Mouse (Mus musculus) kidney, embryonic 15.5 days (tissue): ENCODE measurements around the gene Map3k3. TPM values are rescaled to one million over a fixed set of nuclear protein-coding genes. Genes with fewer than 3 reads are reported as not detected.
A peak's percentile ranks its signal among the peaks of the same experiment; 100 is the strongest.

ENCODE experiments used
- ATAC-seq: fragments of 200-750 bp; cut with Nextera tagmentation; replicated peaks from 2 replicates; pipeline ENCODE4 v1.8.0; 2017; ENCODE audit warnings: moderate TSS enrichment; ENCODE audit not compliant: low FRiP score
- H3K27ac ChIP-seq: fragments of 300-500 bp; sonication (generic); 2 replicates; pipeline ENCODE4 v1.5.1; 2015; ENCODE audit warnings: mild to moderate bottlenecking, inconsistent platforms
- H3K27me3 ChIP-seq: fragments of 300-500 bp; sonication (generic); 2 replicates; pipeline ENCODE4 v1.6.1; 2015; ENCODE audit warnings: inconsistent platforms
- H3K36me3 ChIP-seq: fragments of 300-500 bp; sonication (generic); 2 replicates; pipeline ENCODE4 v1.6.1; 2015; ENCODE audit warnings: inconsistent platforms
- H3K4me1 ChIP-seq: fragments of 300-500 bp; sonication (generic); 2 replicates; pipeline ENCODE4 v1.6.1; 2015; ENCODE audit warnings: inconsistent platforms
- H3K4me2 ChIP-seq: fragments of 300-500 bp; sonication (generic); 2 replicates; pipeline ENCODE4 v1.6.1; 2015; ENCODE audit warnings: moderate library complexity, mild to moderate bottlenecking, inconsistent platforms
- H3K4me3 ChIP-seq: fragments of 300-500 bp; sonication (generic); replicated peaks from 2 replicates; pipeline ENCODE4 v1.5.1; 2015; ENCODE audit warnings: mild to moderate bottlenecking, inconsistent platforms
- H3K9ac ChIP-seq: fragments of 300-500 bp; sonication (generic); 2 replicates; pipeline ENCODE4 v1.6.1; 2015; ENCODE audit warnings: mild to moderate bottlenecking, inconsistent platforms
- H3K9me3 ChIP-seq: fragments of 300-500 bp; sonication (generic); replicated peaks from 2 replicates; pipeline ENCODE4 v1.6.1; 2016; ENCODE audit warnings: inconsistent platforms
- WGBS: fragments of 180-500 bp; shearing (Covaris S2); methylation state at CpG from one replicate; pipeline ENCODE4 v1.1.7; 2015; ENCODE audit warnings: mixed read lengths; 5-methylcytosine and 5-hydroxymethylcytosine counted together
- polyA plus RNA-seq: library from polyadenylated mRNA; unstranded; fragments of >200 nt; fragmentation: Nextera tagmentation; extraction: Ambion mirVana; gene quantifications from 2 replicates; pipeline ENCODE4 v1.2.1, GENCODE M21; 2015

Map3k3 gene
- polyA plus RNA-seq, 1 experiment from 2014 or later: 24.3 TPM

DNA sequence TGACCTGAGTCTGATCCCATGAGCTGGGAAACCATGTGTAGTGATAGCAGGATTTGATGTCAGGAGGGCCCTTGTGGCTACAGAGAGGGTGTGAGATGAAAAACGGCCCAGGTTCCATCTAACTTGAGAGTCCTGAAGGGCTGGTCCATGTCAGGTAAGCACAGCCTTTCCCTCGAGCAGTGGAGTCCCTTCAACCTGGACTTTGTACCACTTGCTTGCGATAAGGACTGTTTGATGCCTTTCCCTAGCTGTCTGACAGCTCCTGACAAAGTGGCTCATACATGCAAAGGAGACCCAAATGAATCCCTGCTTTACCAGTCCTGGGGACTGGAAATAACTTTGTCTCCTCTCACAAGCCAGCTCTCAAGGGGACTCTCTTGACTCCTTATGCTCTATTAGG is 66.8 kb downstream of the Map3k3 start:
- H3K9me3 ChIP-seq: no peaks in the 10 kb centered on the region
- H3K4me1 ChIP-seq: 0 out of 2 replicates have a peak, but pooled peaks cover under 1% of the 10 kb centered on the region
- H3K4me2 ChIP-seq: no peak overlapping the region
- no peak for ATAC-seq
- H3K36me3 ChIP-seq: peaks cover 98% of the 10 kb centered on the region
- H3K4me3 ChIP-seq: no peak overlapping the region
- H3K27ac ChIP-seq: no peak overlapping the region
- WGBS: 90% methylated on average over 3 of the region's 3 CpGs
- H3K27me3 ChIP-seq: no peaks in the 10 kb centered on the region
- H3K9ac ChIP-seq: no peak overlapping the region

GRCm38 (mm10) chr11:106152132-106152531 is 67.7 kb downstream of the Map3k3 start:
- no peak overlapping the region for H3K4me2 ChIP-seq
- H3K9me3 ChIP-seq: no peaks in the 10 kb centered on the region
- peaks cover 99% of the 10 kb centered on the region for H3K36me3 ChIP-seq
- H3K27ac ChIP-seq: no peak overlapping the region
- H3K9ac ChIP-seq: no peak overlapping the region
- H3K27me3 ChIP-seq: no peaks in the 10 kb centered on the region
- ATAC-seq: no peak
- no peak overlapping the region for H3K4me3 ChIP-seq
- H3K4me1 ChIP-seq: 0 out of 2 replicates have a peak, but pooled peaks cover 4% of the 10 kb centered on the region
- 83% methylated on average over 8 of the region's 8 CpGs for WGBS

- no peak overlapping the region for H3K27ac ChIP-seq
- H3K9ac ChIP-seq: no peak overlapping the region
- no peaks in the 10 kb centered on the region for H3K9me3 ChIP-seq
- WGBS: 78% methylated on average over 5 of the region's 5 CpGs
- no peaks in the 10 kb centered on the region for H3K27me3 ChIP-seq
- H3K4me2 ChIP-seq: no peak overlapping the region
- peaks cover 90% of the 10 kb centered on the region for H3K36me3 ChIP-seq
- H3K4me1 ChIP-seq: peaks cover 18% of the 10 kb centered on the region
- no peak overlapping the region for H3K4me3 ChIP-seq
- no peak for ATAC-seq
Observed at GRCm38 (mm10) chr11:106154091-106154490, 69.7 kb downstream of the Map3k3 start.

GRCm38 (mm10) chr11:106154770-106155169 is 70.4 kb downstream of the Map3k3 start:
- no peak overlapping the region for H3K9ac ChIP-seq
- H3K27me3 ChIP-seq: no peaks in the 10 kb centered on the region
- no peaks in the 10 kb centered on the region for H3K9me3 ChIP-seq
- no peak overlapping the region for H3K27ac ChIP-seq
- no peak overlapping the region for H3K4me3 ChIP-seq
- peaks cover 84% of the 10 kb centered on the region for H3K36me3 ChIP-seq
- peaks cover 23% of the 10 kb centered on the region for H3K4me1 ChIP-seq
- 61% methylated on average over 2 of the region's 2 CpGs for WGBS
- ATAC-seq: no peak
- no peak overlapping the region for H3K4me2 ChIP-seq

GRCm38 (mm10) chr11:106155761-106156160 is 71.3 kb downstream of the Map3k3 start:
- WGBS: 55% methylated on average over 3 of the region's 3 CpGs
- no peak for ATAC-seq
- H3K36me3 ChIP-seq: peaks cover 74% of the 10 kb centered on the region

GRCm38 (mm10) chr11:106156257-106156656 is 71.8 kb downstream of the Map3k3 start:
- no peak overlapping the region for H3K4me3 ChIP-seq
- no peak overlapping the region for H3K27ac ChIP-seq
- H3K4me1 ChIP-seq: peaks cover 31% of the 10 kb centered on the region
- peaks cover 69% of the 10 kb centered on the region for H3K36me3 ChIP-seq
- no peaks in the 10 kb centered on the region for H3K9me3 ChIP-seq
- ATAC-seq: no peak
- WGBS: 79% methylated on average over 1 of the region's 1 CpGs
- H3K9ac ChIP-seq: no peak overlapping the region
- no peak overlapping the region for H3K4me2 ChIP-seq
- no peaks in the 10 kb centered on the region for H3K27me3 ChIP-seq

More at GRCm38 (mm10) chr11:106155761-106156160, 71.3 kb downstream of the Map3k3 start:
- Histone ChIP-seq H3K27me3 (no peaks in the 10 kb centered on the region), H3K9me3 (no peaks in the 10 kb centered on the region), H3K27ac (no peak overlapping the region), H3K4me1 (peaks cover 26% of the 10 kb centered on the region), H3K9ac (no peak overlapping the region), H3K4me3 (no peak overlapping the region), H3K4me2 (no peak overlapping the region)

GRCm38 (mm10) chr11:106157154-106157553 is 72.7 kb downstream of the Map3k3 start:
- Histone ChIP-seq H3K27ac (no peak overlapping the region), H3K4me3 (no peak overlapping the region), H3K4me2 (no peak overlapping the region), H3K4me1 (peaks cover 36% of the 10 kb centered on the region), H3K36me3 (peaks cover 60% of the 10 kb centered on the region), H3K27me3 (no peaks in the 10 kb centered on the region), H3K9me3 (no peaks in the 10 kb centered on the region), H3K9ac (no peak overlapping the region)
- ATAC-seq: no peak
- 84% methylated on average over 7 of the region's 7 CpGs for WGBS

- ATAC-seq: no peak
- 54% methylated on average over 14 of the region's 14 CpGs for WGBS
- H3K36me3 ChIP-seq: peaks cover 49% of the 10 kb centered on the region
- H3K27ac ChIP-seq: peak overlapping the region; percentile 96
- peak overlapping the region; percentile 91 for H3K4me2 ChIP-seq
- H3K9ac ChIP-seq: peak overlapping the region; percentile 91
- H3K4me1 ChIP-seq: peaks cover 36% of the 10 kb centered on the region
- no peaks in the 10 kb centered on the region for H3K9me3 ChIP-seq
- H3K4me3 ChIP-seq: peak overlapping the region; percentile 94
- H3K27me3 ChIP-seq: no peaks in the 10 kb centered on the region
Observed at GRCm38 (mm10) chr11:106158081-106158929, 73.9 kb downstream of the Map3k3 start.

DNA sequence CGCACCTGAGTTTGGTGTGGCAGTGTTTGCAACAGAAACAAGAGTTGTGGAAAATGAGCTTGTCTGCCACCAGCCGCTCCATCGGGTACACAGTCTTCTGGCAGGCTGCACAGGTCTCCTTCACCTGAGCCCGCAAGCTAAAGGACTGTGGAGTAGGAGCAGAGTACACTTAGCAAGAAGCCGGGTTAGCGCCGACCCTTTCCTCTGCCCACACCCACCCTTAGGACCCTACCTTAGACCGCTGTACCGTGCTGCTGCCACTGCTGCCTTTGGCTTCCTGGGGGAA is 74.5 kb downstream of the Map3k3 start:
- Histone ChIP-seq H3K4me2 (peak overlapping the region; percentile 91), H3K27ac (peak overlapping the region; percentile 96), H3K27me3 (no peaks in the 10 kb centered on the region), H3K4me3 (peak overlapping the region; percentile 94), H3K36me3 (peaks cover 48% of the 10 kb centered on the region), H3K9ac (peak overlapping the region; percentile 91), H3K4me1 (peaks cover 36% of the 10 kb centered on the region), H3K9me3 (no peaks in the 10 kb centered on the region)
- 34% methylated on average over 9 of the region's 9 CpGs for WGBS
- peak; percentile 14 for ATAC-seq

GRCm38 (mm10) chr11:106159216-106159920 is 75.0 kb downstream of the Map3k3 start:
- Histone ChIP-seq H3K4me1 (peaks cover 36% of the 10 kb centered on the region), H3K4me2 (peak overlapping the region; percentile 91), H3K9ac (peak overlapping the region; percentile 91), H3K27me3 (no peaks in the 10 kb centered on the region), H3K9me3 (no peaks in the 10 kb centered on the region), H3K4me3 (peak overlapping the region; percentile 94), H3K36me3 (peaks cover 48% of the 10 kb centered on the region), H3K27ac (peak overlapping the region; percentile 96)
- ATAC-seq: peak; percentile 66
- WGBS: 0% methylated on average over 21 of the region's 25 CpGs

DNA sequence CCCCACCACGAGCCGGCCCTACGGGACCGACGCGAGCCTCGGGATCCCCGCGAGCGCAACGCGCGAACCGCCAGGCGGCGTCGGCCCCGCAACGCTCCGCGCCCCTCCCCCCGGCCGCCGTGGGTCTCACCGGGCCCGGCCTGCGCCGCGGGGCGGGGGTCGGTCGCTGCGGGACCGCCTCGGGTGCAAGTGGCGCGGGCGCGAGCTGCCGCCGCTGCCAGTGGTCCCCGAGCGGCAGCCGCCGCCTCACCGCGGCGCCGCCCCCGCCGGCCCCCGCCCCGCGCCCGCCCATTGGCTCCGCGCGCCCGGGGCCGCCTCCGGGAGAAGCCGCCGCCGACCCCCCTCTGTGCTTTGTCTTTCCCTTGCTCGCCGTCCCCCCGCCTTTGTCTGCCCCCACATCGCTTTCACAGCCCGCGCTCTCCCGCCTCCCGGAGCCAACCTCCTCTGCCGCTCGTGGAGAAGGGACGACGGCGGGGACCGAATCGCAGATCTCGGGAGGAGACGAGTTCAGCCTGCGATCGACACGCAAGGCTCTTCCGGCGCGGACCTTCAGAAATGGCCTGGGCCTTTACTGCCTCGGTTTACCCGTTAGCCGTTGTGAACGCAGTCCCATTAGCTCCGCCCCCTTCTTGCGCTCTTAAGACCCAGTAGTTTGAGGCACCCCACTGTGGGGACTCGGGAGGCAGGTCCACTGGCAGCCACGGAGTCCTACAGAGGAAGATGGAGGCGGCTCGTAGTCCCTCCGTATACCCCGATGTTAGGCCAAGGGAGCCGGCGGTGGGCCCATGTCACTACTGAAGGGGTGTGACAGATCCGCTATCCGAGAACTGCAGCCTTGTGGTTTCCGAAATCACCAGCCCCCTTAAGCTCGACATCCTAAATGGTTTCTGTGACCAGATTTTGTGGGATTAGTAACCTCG is 75.8 kb downstream of the Map3k3 start:
- WGBS: under 1% methylated on average over 87 of the region's 106 CpGs
- H3K4me2 ChIP-seq: peak overlapping the region; percentile 91
- H3K27me3 ChIP-seq: no peaks in the 10 kb centered on the region
- ATAC-seq: peak; percentile 74
- H3K4me3 ChIP-seq: peak overlapping the region; percentile 94
- no peaks in the 10 kb centered on the region for H3K9me3 ChIP-seq
- peak overlapping the region; percentile 96 for H3K27ac ChIP-seq
- H3K9ac ChIP-seq: peak overlapping the region; percentile 91
- H3K36me3 ChIP-seq: peaks cover 48% of the 10 kb centered on the region
- peaks cover 36% of the 10 kb centered on the region for H3K4me1 ChIP-seq
